Mouse (Mus musculus) limb, embryonic 15.5 days (tissue): ENCODE measurements at regions not wholly inside any gene's neighbourhood (a gene's known extent, or its start where the extent isn't known, plus 50 kb on each side); places are given as distances from the start of the nearest gene placed in this dataset.
"Not testable (repeated sequence)": the region's sequence is repeated elsewhere in the genome, so short reads cannot be mapped to it uniquely, and the experiment has no call there.

Experiments
- ATAC-seq: fragments of 200-750 bp; cut with Nextera tagmentation; 2 replicates; pipeline ENCODE4 v1.8.0; 2017; ENCODE audit warnings: low read depth, moderate TSS enrichment; ENCODE audit not compliant: insufficient number of reproducible peaks, low FRiP score, low TSS enrichment
- H3K27ac ChIP-seq: fragments of 300-500 bp; sonication (generic); 2 replicates; pipeline ENCODE4 v1.5.1; 2015; ENCODE audit warnings: moderate library complexity, mild to moderate bottlenecking, inconsistent platforms
- H3K27me3 ChIP-seq: fragments of 300-500 bp; sonication (generic); 2 replicates; pipeline ENCODE4 v1.6.1; 2015; ENCODE audit warnings: inconsistent platforms
- H3K36me3 ChIP-seq: fragments of 300-500 bp; sonication (generic); 2 replicates; pipeline ENCODE4 v1.6.1; 2015; ENCODE audit warnings: inconsistent platforms
- H3K4me1 ChIP-seq: fragments of 300-500 bp; sonication (generic); 2 replicates; pipeline ENCODE4 v1.6.1; 2015; ENCODE audit warnings: inconsistent platforms
- H3K4me2 ChIP-seq: fragments of 300-500 bp; sonication (generic); 2 replicates; pipeline ENCODE4 v1.6.1; 2015; ENCODE audit warnings: mild to moderate bottlenecking, inconsistent platforms
- H3K4me3 ChIP-seq: fragments of 300-500 bp; sonication (generic); 2 replicates; pipeline ENCODE4 v1.5.1; 2015; ENCODE audit warnings: mild to moderate bottlenecking, inconsistent platforms
- H3K9ac ChIP-seq: fragments of 300-500 bp; sonication (generic); 2 replicates; pipeline ENCODE4 v1.6.1; 2015; ENCODE audit warnings: inconsistent platforms
- H3K9me3 ChIP-seq: fragments of 300-500 bp; sonication (generic); 2 replicates; pipeline ENCODE4 v1.6.1; 2016; ENCODE audit warnings: inconsistent platforms
- WGBS: fragments of 180-500 bp; shearing (Covaris S2); methylation state at CpG from one replicate; pipeline ENCODE4 v1.1.7; 2015; 5-methylcytosine and 5-hydroxymethylcytosine counted together

DNA sequence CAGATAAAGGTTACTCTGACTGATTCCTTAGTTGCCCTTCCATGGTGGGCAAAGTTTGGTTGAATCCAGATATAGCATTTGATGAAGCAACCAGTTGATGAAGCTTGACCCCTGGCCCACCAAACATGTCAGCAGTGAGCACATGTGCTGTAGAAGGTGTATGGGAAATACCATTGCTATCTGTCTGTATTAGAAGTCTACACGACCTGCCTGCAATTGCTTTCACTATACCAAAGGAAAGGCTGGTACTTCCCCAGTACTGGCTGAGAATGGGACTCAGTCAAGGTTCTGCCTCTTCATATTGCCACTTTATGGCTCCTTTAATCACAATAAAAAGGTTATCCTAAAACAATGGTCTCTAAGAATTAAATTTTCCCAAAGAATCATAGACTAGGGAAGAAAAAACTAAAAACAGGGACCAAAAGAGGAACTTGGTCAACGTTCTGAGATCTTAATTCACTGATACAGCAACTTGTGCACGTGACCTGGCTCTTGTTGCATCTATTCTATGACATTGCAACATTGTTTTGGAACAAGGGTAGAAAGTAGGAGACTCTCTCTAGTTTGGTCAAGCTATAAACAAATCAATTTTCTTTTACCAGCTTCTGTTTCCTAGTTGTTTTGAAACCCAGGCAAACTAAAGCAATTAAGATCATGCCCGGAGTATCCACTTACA lies 284.0 kb downstream of the Rapgef2 start:
- no peaks in the 10 kb centered on the region for H3K36me3 ChIP-seq
- no peak overlapping the region for H3K9ac ChIP-seq
- 0 out of 2 replicates have a peak, but pooled peaks cover 3% of the 10 kb centered on the region for H3K4me1 ChIP-seq
- H3K4me2 ChIP-seq: no peak overlapping the region
- no peak overlapping the region for H3K4me3 ChIP-seq
- 74% methylated on average over 4 of the region's 4 CpGs for WGBS
- H3K27me3 ChIP-seq: no peaks in the 10 kb centered on the region
- no peak overlapping the region for H3K27ac ChIP-seq
- ATAC-seq: no peak
- H3K9me3 ChIP-seq: no peaks in the 10 kb centered on the region

DNA sequence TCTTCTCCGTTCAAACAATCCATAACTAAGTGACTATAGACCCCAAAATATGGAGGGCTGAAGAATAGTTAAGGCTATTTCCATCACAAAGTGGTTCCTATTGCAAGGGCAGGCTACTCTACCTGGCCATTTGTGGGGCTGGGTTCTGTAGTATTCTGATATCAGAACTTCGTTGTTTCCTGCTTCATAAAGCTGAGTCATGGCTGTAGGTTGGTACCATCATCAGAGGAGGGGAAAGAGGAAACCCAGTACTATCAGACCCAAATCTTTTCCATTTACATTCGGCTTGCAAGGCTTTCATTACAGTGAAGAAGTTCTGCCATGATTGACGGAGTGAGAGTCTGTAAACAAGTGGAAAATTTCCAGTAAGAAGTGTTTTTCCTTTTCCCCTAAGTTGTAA lies 284.6 kb downstream of the Rapgef2 start:
- Histone ChIP-seq H3K4me1 (0 out of 2 replicates have a peak, but pooled peaks cover 3% of the 10 kb centered on the region), H3K4me2 (no peak overlapping the region), H3K4me3 (no peak overlapping the region), H3K9ac (no peak overlapping the region), H3K27me3 (no peaks in the 10 kb centered on the region), H3K9me3 (no peaks in the 10 kb centered on the region), H3K27ac (no peak overlapping the region), H3K36me3 (no peaks in the 10 kb centered on the region)
- no peak for ATAC-seq
- WGBS: 81% methylated on average over 4 of the region's 4 CpGs

DNA sequence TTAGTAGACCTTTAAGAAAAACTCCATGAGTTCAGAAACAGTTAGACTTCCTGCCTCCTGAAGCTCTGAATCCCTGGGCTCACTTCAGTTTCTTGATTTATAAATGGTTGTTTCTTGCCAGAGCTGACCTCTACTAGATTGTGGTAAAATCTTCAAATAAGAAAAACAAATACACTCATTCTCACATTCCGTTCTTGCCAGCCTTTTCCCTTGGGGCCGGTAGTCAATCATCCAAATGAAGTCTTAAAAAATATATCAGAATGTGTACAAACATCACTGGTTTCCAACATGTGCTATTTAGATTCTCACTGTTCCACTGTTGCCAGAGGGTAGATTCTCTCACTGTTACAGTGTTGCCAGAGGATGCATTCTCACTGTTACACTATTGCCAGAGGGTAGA lies 286.0 kb downstream of the Rapgef2 start:
- no peaks in the 10 kb centered on the region for H3K36me3 ChIP-seq
- 0 out of 2 replicates have a peak, but pooled peaks cover 3% of the 10 kb centered on the region for H3K4me1 ChIP-seq
- no peaks in the 10 kb centered on the region for H3K9me3 ChIP-seq
- no peak overlapping the region for H3K9ac ChIP-seq
- H3K27ac ChIP-seq: no peak overlapping the region
- H3K27me3 ChIP-seq: no peaks in the 10 kb centered on the region
- H3K4me2 ChIP-seq: no peak overlapping the region
- 62% methylated on average over 2 of the region's 2 CpGs for WGBS
- no peak overlapping the region for H3K4me3 ChIP-seq
- ATAC-seq: no peak

DNA sequence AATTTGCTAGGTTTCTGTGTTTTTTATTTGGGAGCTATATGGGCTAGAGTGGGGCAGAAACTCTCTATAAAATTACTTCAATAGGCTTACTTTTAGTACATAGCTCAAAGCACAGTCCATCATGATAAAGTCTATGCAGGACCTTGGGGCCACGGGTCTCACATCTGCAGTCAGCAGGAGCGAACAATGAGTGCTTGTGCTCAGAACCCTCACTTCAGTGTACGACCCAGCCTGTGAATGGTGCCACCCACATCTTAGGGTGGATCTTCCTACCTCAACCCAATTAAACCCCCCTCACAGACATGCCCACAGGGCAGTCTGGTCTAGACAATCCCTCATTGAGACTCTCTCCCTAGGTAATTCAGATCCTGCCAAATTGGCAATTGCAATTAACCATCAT lies 286.5 kb downstream of the Rapgef2 start:
- no peak overlapping the region for H3K4me2 ChIP-seq
- H3K9ac ChIP-seq: no peak overlapping the region
- H3K9me3 ChIP-seq: no peaks in the 10 kb centered on the region
- 57% methylated on average over 3 of the region's 3 CpGs for WGBS
- H3K4me3 ChIP-seq: no peak overlapping the region
- no peak for ATAC-seq
- H3K27ac ChIP-seq: no peak overlapping the region
- H3K4me1 ChIP-seq: 0 out of 2 replicates have a peak, but pooled peaks cover 3% of the 10 kb centered on the region
- H3K27me3 ChIP-seq: no peaks in the 10 kb centered on the region
- H3K36me3 ChIP-seq: no peaks in the 10 kb centered on the region

DNA sequence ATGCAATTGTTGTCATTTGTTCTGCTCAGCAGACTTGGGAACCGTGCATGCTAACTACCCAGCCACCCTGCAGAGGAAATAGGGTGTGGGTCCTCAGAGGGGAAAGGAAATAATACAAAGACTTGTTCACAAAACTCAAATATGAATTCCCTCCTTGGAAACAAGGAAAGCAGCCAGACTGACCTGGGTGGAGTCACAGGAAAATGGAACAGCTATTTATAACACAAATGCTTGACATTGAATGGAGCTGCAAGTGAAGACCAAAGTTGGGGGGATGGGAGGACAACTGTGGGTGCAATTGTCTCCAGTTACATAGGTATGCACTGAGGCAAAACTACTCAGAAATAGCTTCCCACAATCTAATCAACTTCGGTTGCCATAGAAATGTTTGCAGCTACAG lies 298.2 kb downstream of the Rapgef2 start:
- Histone ChIP-seq H3K27ac (no peak overlapping the region), H3K9ac (no peak overlapping the region), H3K4me1 (peaks cover 5% of the 10 kb centered on the region; the same call in 1 of the 2 replicates), H3K9me3 (no peaks in the 10 kb centered on the region), H3K4me3 (no peak overlapping the region), H3K4me2 (no peak overlapping the region), H3K27me3 (no peaks in the 10 kb centered on the region), H3K36me3 (no peaks in the 10 kb centered on the region)
- WGBS: 64% methylated on average over 2 of the region's 2 CpGs
- ATAC-seq: no peak

DNA sequence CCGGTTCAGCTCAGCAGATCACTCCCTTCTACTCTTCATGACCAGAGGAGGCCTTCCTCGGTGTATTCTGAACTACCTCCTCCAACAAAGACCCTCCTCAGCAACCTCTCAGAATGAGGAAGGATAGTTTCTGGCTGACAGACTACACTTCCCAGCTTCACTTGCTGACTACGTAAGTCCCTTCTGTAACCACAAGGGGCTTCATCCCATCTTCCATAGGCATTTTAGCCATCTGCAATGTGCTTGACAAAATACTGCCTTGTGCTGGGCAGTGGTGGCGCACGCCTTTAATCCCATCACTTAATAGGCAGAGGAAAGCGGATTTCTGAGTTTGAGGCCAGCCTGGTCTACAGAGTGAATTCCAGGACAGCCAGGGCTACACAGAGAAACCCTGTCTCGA lies 299.6 kb downstream of the Rapgef2 start:
- ATAC-seq: no peak
- H3K4me1 ChIP-seq: peaks cover 5% of the 10 kb centered on the region; the same call in 1 of the 2 replicates
- H3K9ac ChIP-seq: no peak overlapping the region
- no peak overlapping the region for H3K4me3 ChIP-seq
- no peaks in the 10 kb centered on the region for H3K9me3 ChIP-seq
- 77% methylated on average over 7 of the region's 7 CpGs for WGBS
- H3K4me2 ChIP-seq: no peak overlapping the region
- H3K27me3 ChIP-seq: no peaks in the 10 kb centered on the region
- H3K27ac ChIP-seq: no peak overlapping the region
- H3K36me3 ChIP-seq: no peaks in the 10 kb centered on the region

DNA sequence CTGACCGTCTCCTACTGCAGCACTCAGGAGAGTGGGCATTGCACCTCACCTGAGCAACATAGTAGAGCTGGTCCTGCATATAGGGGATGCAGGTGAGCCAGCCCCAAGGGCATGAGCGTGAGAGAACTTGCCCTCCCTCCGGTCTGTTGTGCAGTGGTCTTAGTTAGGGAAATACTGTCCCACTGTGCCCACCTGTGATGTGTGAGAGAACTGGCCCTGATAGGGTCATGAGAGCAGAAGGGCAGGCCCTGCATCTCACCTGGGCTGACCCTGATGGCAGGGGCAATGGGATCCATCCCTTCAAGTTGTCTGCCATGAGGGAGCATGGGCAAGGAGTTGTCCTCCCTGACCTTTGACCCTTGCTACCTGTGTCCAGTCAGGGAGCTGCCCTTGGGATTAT lies 305.3 kb downstream of the Rapgef2 start:
- no peaks in the 10 kb centered on the region for H3K4me1 ChIP-seq
- H3K4me2 ChIP-seq: no peak overlapping the region
- H3K9me3 ChIP-seq: no peaks in the 10 kb centered on the region
- no peak overlapping the region for H3K4me3 ChIP-seq
- H3K27me3 ChIP-seq: no peaks in the 10 kb centered on the region
- no peak overlapping the region for H3K27ac ChIP-seq
- 86% methylated on average over 3 of the region's 3 CpGs for WGBS
- H3K9ac ChIP-seq: no peak overlapping the region
- H3K36me3 ChIP-seq: no peaks in the 10 kb centered on the region
- 0 out of 2 replicates have a peak, but pooled peaks have one; percentile 40 for ATAC-seq

DNA sequence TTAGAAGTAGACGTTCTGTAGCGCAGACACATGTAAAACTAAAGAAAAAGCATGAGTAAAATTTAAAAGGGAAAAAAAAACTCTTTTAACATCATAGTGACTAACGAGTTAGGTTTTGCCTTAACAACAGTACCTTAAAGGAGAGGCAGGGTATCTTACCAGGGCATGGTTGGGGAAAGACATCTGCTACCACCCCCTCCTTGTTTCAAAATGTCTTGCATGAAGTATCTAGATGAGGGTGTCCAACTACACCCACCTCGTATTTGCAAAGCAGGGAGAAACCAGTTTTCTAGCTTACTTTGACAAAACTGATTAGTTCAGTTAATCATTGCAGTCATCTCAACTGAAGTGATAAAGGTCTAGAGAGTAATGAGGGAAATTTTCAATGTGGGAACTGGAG lies 307.5 kb downstream of the Rapgef2 start:
- Histone ChIP-seq H3K9ac (no peak overlapping the region), H3K4me2 (no peak overlapping the region), H3K27me3 (no peaks in the 10 kb centered on the region), H3K36me3 (no peaks in the 10 kb centered on the region), H3K9me3 (no peaks in the 10 kb centered on the region), H3K27ac (no peak overlapping the region), H3K4me1 (no peaks in the 10 kb centered on the region), H3K4me3 (no peak overlapping the region)
- ATAC-seq: no peak
- 71% methylated on average over 4 of the region's 4 CpGs for WGBS

DNA sequence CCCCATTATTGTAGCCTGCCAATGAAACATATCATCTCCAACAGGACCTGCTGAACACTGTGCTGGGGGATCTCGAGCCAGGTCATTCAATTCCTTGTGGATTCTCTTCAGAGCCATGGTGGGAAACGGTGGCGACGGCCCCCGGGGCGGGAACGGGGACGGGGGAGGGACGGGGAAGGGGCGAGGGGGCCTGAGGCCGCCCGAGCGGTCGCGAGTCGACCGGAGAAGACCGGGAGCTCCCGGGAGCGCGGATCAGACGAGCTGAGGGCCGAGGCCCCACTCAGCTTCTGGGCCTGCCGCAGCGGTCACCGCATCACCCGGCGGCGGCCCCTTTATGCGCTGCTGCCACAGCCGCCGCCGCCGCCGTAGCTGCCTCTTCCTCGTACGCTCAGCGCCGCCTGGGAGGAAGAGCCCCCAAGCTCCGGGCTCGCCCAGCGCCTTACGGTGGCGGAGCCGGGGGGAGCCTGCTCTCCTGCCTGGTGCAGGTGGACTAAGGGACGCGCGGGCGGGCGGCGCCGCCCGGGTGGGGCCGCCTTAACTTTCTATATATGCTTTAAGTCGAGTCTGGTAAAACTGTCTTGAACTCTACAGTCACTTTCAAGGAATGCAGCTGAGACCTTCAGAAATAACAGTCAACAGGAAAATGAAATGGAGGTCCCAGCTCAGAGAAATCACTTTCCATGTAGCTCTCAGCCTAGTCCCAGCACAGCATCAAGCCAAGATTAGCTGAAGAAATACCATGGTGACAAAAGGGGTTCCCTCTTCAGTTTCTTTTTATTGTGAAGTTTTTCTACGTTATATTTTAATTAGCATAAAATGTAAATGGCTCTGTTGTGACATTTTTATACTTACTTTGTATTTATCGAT lies 319.4 kb downstream of the Rapgef2 start:
- Histone ChIP-seq H3K4me3 (peak overlapping the region; percentile 45), H3K9ac (0 out of 2 replicates have a peak overlapping the region, but pooled peaks have one; percentile 23), H3K4me2 (peak overlapping the region; percentile 76)
- not testable (repeated sequence) for H3K36me3 ChIP-seq, H3K27ac ChIP-seq, H3K4me1 ChIP-seq, ATAC-seq, H3K9me3 ChIP-seq, H3K27me3 ChIP-seq
- WGBS: 3% methylated on average over 42 of the region's 57 CpGs

DNA sequence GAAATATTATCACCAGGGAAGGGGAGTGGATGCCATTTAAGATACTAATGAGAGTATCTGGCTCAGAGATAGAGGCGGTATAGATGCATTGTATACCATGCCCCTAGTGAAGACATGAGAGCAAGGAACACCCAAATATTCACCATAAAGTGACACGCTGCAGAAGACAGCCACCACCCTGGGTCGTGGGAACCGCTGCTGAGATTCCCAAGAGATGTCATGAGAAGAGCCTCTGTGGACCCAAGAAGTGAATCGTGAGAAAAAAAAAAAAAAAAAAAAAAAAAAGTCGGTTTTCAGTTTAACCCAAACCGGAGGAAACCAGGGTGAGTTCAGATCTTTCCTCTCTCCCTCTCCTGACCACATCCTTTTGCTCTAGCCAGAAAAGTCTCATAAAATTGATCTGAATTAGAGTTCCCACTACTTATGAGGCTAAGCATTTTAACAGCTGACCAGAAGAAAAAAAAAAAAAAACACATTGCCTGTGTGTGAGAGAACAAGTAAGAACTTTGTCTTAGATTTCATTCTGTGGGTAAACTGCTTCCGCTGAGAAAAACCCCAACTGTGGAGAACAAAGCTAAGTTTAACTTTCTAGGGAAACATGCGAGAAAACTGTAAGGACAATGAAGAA lies 322.0 kb downstream of the Rapgef2 start:
- no peaks in the 10 kb centered on the region for H3K27me3 ChIP-seq
- WGBS: 67% methylated on average over 9 of the region's 9 CpGs
- no peaks in the 10 kb centered on the region for H3K4me1 ChIP-seq
- H3K9ac ChIP-seq: no peak overlapping the region
- no peak for ATAC-seq
- no peak overlapping the region for H3K27ac ChIP-seq
- H3K4me3 ChIP-seq: no peak overlapping the region
- H3K36me3 ChIP-seq: no peaks in the 10 kb centered on the region
- no peaks in the 10 kb centered on the region for H3K9me3 ChIP-seq
- no peak overlapping the region for H3K4me2 ChIP-seq

DNA sequence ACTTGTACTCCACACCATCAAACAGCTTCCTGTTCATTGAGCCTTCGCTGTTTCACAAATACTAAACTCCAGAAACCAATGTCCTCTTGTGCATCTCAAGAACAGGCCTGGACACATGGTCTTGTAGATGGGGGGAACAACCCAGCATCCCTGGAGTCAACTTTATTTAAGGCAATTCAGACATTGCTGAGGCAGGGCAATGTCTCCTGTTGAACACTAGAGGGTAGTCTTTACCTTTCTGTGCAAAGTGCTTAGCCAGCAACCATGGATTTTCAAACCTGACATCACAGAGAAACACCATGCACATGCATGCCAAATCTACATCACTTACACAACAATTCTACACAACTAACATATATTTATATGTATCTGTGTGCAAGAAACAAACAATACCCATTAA lies 327.5 kb downstream of the Rapgef2 start:
- WGBS: 29% methylated on average over 1 of the region's 1 CpGs
- H3K4me3 ChIP-seq: no peak overlapping the region
- H3K4me2 ChIP-seq: no peak overlapping the region
- no peaks in the 10 kb centered on the region for H3K27me3 ChIP-seq
- no peaks in the 10 kb centered on the region for H3K36me3 ChIP-seq
- H3K9ac ChIP-seq: no peak overlapping the region
- ATAC-seq: no peak
- no peaks in the 10 kb centered on the region for H3K9me3 ChIP-seq
- no peak overlapping the region for H3K27ac ChIP-seq
- no peaks in the 10 kb centered on the region for H3K4me1 ChIP-seq

DNA sequence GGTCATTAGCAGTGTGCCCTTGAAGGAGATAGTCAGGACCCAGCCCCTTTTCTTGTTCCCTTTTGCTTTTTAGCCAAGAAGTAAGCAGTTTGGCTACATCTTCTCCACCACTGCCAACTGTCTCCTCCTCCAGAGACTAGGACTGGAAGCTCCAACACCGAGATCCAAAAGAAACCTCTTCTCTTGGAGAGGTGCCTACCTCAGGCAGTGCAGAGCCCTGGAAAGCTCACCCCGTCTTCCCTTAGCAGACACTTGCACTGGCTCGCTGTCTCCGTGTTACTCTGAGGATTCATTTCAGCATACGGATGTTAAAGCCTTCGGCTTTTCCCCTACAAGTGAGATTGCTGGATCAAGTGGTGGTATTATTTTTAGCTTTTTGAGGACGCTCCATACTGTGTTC lies 331.0 kb downstream of the Rapgef2 start:
- no peak overlapping the region for H3K4me2 ChIP-seq
- H3K4me1 ChIP-seq: no peaks in the 10 kb centered on the region
- no peaks in the 10 kb centered on the region for H3K27me3 ChIP-seq
- H3K9me3 ChIP-seq: no peaks in the 10 kb centered on the region
- H3K27ac ChIP-seq: no peak overlapping the region
- no peak overlapping the region for H3K4me3 ChIP-seq
- no peak overlapping the region for H3K9ac ChIP-seq
- no peak for ATAC-seq
- 77% methylated on average over 7 of the region's 7 CpGs for WGBS
- no peaks in the 10 kb centered on the region for H3K36me3 ChIP-seq
